In the genomic region with DNA sequence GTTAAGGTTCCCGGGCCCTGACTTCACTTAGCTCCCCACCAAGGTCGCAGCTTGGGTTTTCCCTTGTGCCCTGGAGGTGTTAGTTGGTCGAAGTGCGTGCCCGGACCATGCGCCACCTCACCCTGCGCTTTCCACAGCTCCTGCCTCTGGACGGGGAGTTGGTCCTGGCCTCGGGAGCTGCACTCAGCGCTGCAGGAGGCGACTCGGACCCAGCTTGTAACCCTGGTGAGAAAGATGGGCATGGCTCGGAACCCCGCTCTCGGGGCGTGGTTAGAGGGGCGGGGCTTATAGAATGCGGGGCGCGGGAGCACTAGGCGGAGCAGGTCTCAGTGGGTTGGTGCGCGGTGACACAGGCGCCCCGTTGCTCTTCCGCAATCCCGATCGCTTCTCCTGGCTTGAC, we compare ENCODE assay signal across 9 mouse cellular contexts. TPM values are rescaled to one million over a fixed set of nuclear protein-coding genes. Genes with fewer than 3 reads are reported as not detected.
A peak's percentile ranks its signal among the peaks of the same experiment; 100 is the strongest.
DNase-seq lines count a peak whose midpoint lies in the region; ATAC-seq and TF ChIP-seq lines count a peak whose summit lies in the region.
"Had no signal": no experiment of that assay in that cellular context is flagged by ENCODE, and none has a peak within 500 bp of the region (broad histone marks: within the 10 kb centered on the region; RNA-seq: fewer than 3 reads in every experiment).

No protein-coding gene starts in this region.

- H3K4me1 ChIP-seq in heart, postnatal 0 days (ENCODE audit: control insufficient read depth, insufficient read depth) = peaks cover 16% of the 10 kb centered on the region
- H3K4me1 ChIP-seq in embryonic facial prominence, embryonic 10.5 days = peaks cover 38% of the 10 kb centered on the region
- H3K4me1 ChIP-seq in hindbrain, embryonic 14.5 days (replicated peaks; ENCODE audit: control insufficient read depth, insufficient read depth, low read length) = peaks cover 15% of the 10 kb centered on the region
- peaks cover 17% of the 10 kb centered on the region for H3K4me1 ChIP-seq in midbrain, embryonic 12.5 days

- ATAC-seq in heart, postnatal 0 days (ENCODE audit: insufficient read depth, low read depth) = no peak
- no peak for ATAC-seq in hindbrain, embryonic 14.5 days (ENCODE audit: low FRiP score)
- no peak for ATAC-seq in midbrain, embryonic 12.5 days (ENCODE audit: low FRiP score, low read depth)

- no peak overlapping the region for H3K27ac ChIP-seq in heart, postnatal 0 days (ENCODE audit: low read depth)
- H3K27ac ChIP-seq in embryonic facial prominence, embryonic 10.5 days (replicated peaks) = no peak overlapping the region
- no peak overlapping the region for H3K27ac ChIP-seq in hindbrain, embryonic 14.5 days
- H3K27ac ChIP-seq in midbrain, embryonic 12.5 days (replicated peaks) = no peak overlapping the region

- no peak for TF ChIP-seq CTCF in heart, postnatal 0 days (IDR thresholded peaks at IDR 0.05; ENCODE audit: low read depth)

- peak overlapping the region; percentile 42 for H3K4me3 ChIP-seq in heart, postnatal 0 days (ENCODE audit: low read depth, low read length)
- peak overlapping the region; percentile 56 for H3K4me3 ChIP-seq in embryonic facial prominence, embryonic 10.5 days
- peak overlapping the region; percentile 39 for H3K4me3 ChIP-seq in hindbrain, embryonic 14.5 days (replicated peaks; ENCODE audit: low read length)
- H3K4me3 ChIP-seq in midbrain, embryonic 12.5 days = peak overlapping the region; percentile 41

- TF ChIP-seq EP300 in heart, postnatal 0 days (IDR thresholded peaks at IDR 0.05; ENCODE audit: low read depth) = no peak

- 0 out of 2 replicates have a peak overlapping the region, but pooled peaks have one; percentile 20 for H3K9ac ChIP-seq in heart, postnatal 0 days (replicated peaks; ENCODE audit: low read depth, low read length)
- H3K9ac ChIP-seq in hindbrain, embryonic 14.5 days = peak overlapping the region; percentile 55; the same call in 1 of the 2 replicates
- no peak overlapping the region for H3K9ac ChIP-seq in midbrain, embryonic 12.5 days (replicated peaks)

- H3K36me3 ChIP-seq in heart, postnatal 0 days (replicated peaks; ENCODE audit: control insufficient read depth, insufficient read depth, low read length) = no peaks in the 10 kb centered on the region
- no peaks in the 10 kb centered on the region for H3K36me3 ChIP-seq in embryonic facial prominence, embryonic 10.5 days (replicated peaks)
- no peaks in the 10 kb centered on the region for H3K36me3 ChIP-seq in hindbrain, embryonic 14.5 days (replicated peaks; ENCODE audit: control insufficient read depth, insufficient read depth)
- H3K36me3 ChIP-seq in midbrain, embryonic 12.5 days = no peaks in the 10 kb centered on the region

- DNase-seq in heart, postnatal 0 days (ENCODE audit: low spot score) = no peak
- DNase-seq in heart, adult 11 months = no peak
- peak; percentile 45 for DNase-seq in embryonic facial prominence, embryonic 10.5 days (ENCODE audit: low spot score)
- DNase-seq in hindbrain, embryonic 14.5 days (ENCODE audit: low spot score) = no peak
- DNase-seq in embryo, embryonic 9.5 days (ENCODE audit: extremely low spot score) = no peak
- no peak for DNase-seq in frontal cortex, adult 2 months (ENCODE audit: extremely low spot score in 1 of 2, low spot score in 1 of 2)
- no peak for DNase-seq in Muller cell, postnatal 12 days (ENCODE audit: inconsistent ontology term)

- H3K27me3 ChIP-seq in heart, postnatal 0 days (ENCODE audit: control insufficient read depth, insufficient read depth, low read length) = peaks cover 80% of the 10 kb centered on the region
- H3K27me3 ChIP-seq in embryonic facial prominence, embryonic 10.5 days (replicated peaks; ENCODE audit: low read depth, poor library complexity, severe bottlenecking) = peaks cover 88% of the 10 kb centered on the region
- peaks cover 85% of the 10 kb centered on the region for H3K27me3 ChIP-seq in hindbrain, embryonic 14.5 days (ENCODE audit: control insufficient read depth, insufficient read depth, low read length)
- H3K27me3 ChIP-seq in midbrain, embryonic 12.5 days = peaks cover 85% of the 10 kb centered on the region

- no peaks in the 10 kb centered on the region; the same call in 1 of the 2 replicates for H3K9me3 ChIP-seq in heart, postnatal 0 days (replicated peaks; ENCODE audit: control insufficient read depth, low read length)
- no peaks in the 10 kb centered on the region; the same call in 1 of the 2 replicates for H3K9me3 ChIP-seq in embryonic facial prominence, embryonic 10.5 days
- no peaks in the 10 kb centered on the region for H3K9me3 ChIP-seq in hindbrain, embryonic 14.5 days (ENCODE audit: control insufficient read depth, low read length)
- H3K9me3 ChIP-seq in midbrain, embryonic 12.5 days = peaks cover 2% of the 10 kb centered on the region; the same call in 1 of the 2 replicates

- WGBS in heart, postnatal 0 days = 6% methylated on average over 28 of the region's 28 CpGs
- WGBS in embryonic facial prominence, embryonic 10.5 days = 3% methylated on average over 28 of the region's 28 CpGs
- WGBS in hindbrain, embryonic 14.5 days = 4% methylated on average over 28 of the region's 28 CpGs
- WGBS in midbrain, embryonic 12.5 days = 4% methylated on average over 28 of the region's 28 CpGs

- H3K4me2 ChIP-seq in heart, postnatal 0 days (ENCODE audit: low read depth, low read length) = peak overlapping the region; percentile 63
- peak overlapping the region; percentile 81 for H3K4me2 ChIP-seq in hindbrain, embryonic 14.5 days (replicated peaks)
- H3K4me2 ChIP-seq in midbrain, embryonic 12.5 days (replicated peaks) = peak overlapping the region; percentile 57

RNA-seq across cellular contexts. Expression of gene Amn, which starts 3.1 kb away (rescaled TPM):
- 7.5 TPM in 1 of 2 replicates, not detected in the other for total RNA-seq in heart, postnatal 0 days (2014; rRNA removed; ENCODE audit: low replicate concordance)
- 0.78 and 0.90 TPM in 2 replicates for polyA plus RNA-seq in heart, postnatal 0 days (2015; fragmentation: Nextera tagmentation; extraction: Ambion mirVana)
- 0.16 and 0.25 TPM in 2 replicates for polyA plus RNA-seq in embryonic facial prominence, embryonic 10.5 days (2016; fragmentation: Nextera tagmentation; extraction: Ambion mirVana)
- polyA plus RNA-seq in hindbrain, embryonic 14.5 days (2014; fragmentation: Nextera tagmentation; extraction: Ambion mirVana) = 19.6 and 20.5 TPM in 2 replicates
- polyA plus RNA-seq in midbrain, embryonic 12.5 days (2016; fragmentation: Nextera tagmentation; extraction: Ambion mirVana) = 0.45 and 0.80 TPM in 2 replicates
- 11.3 and 15.5 TPM in 2 replicates for polyA plus RNA-seq in frontal cortex, adult 2 months (2012; rRNA removed)
- total RNA-seq: common myeloid progenitor, adult 5-6 weeks had no signal
